Mouse (Mus musculus): ENCODE results near the gene C2cd2l. TPM values are rescaled to one million over a fixed set of nuclear protein-coding genes. Genes with fewer than 3 reads are reported as not detected.
"Not testable (repeated sequence)": the region's sequence is repeated elsewhere in the genome, so short reads cannot be mapped to it uniquely, and the experiment has no call there.

C2cd2l gene
- polyA plus RNA-seq (2016; fragmentation: Nextera tagmentation; extraction: Ambion mirVana), result 8.3 and 8.7 TPM in 2 replicates

- WGBS, result under 1% methylated on average over 67 of the region's 67 CpGs
- H3K4me3 ChIP-seq, result peak within 1 kb of the TSS; percentile 91
- H3K9me3 ChIP-seq, result no peaks in the 10 kb centered on the region
- H3K27ac ChIP-seq, result peak within 1 kb of the TSS; percentile 84
- 0 out of 2 replicates have a peak, but pooled peaks cover 8% of the 10 kb centered on the region for H3K27me3 ChIP-seq (ENCODE audit: poor library complexity, severe bottlenecking)
- peaks cover 23% of the 10 kb centered on the region for H3K36me3 ChIP-seq (replicated peaks)
- H3K4me1 ChIP-seq, result peaks cover 48% of the 10 kb centered on the region
- peak; percentile 93 for DNase-seq (ENCODE audit: extremely low spot score, low spot score)
These were observed at the start of gene C2cd2l for GRCm38 (mm10) chr9:44319887-44320798. Gene C2cd2l (minus strand): TSS chr9:44320285.

GRCm38 (mm10) chr9:44364480-44364879 is 44.4 kb upstream of the C2cd2l start:
- Histone ChIP-seq H3K36me3 (replicated peaks) (peaks cover 5% of the 10 kb centered on the region), H3K4me3 (no peak overlapping the region), H3K27me3 (ENCODE audit: poor library complexity, severe bottlenecking) (no peaks in the 10 kb centered on the region), H3K9me3 (no peaks in the 10 kb centered on the region), H3K27ac (no peak overlapping the region), H3K4me1 (peaks cover 8% of the 10 kb centered on the region)
- 60% methylated on average over 3 of the region's 3 CpGs for WGBS
- DNase-seq (ENCODE audit: extremely low spot score, low spot score), result no peak

- peaks cover 29% of the 10 kb centered on the region for H3K36me3 ChIP-seq (replicated peaks)
- DNase-seq (ENCODE audit: extremely low spot score, low spot score), result not testable (repeated sequence)
These were observed 41.8 kb upstream of the C2cd2l start for GRCm38 (mm10) chr9:44361931-44362330.

GRCm38 (mm10) chr9:44361190-44361917 is 41.3 kb upstream of the C2cd2l start, which contains the start of gene Vps11:
Gene Vps11 (minus strand): TSS chr9:44361670.
- Histone ChIP-seq H3K36me3 (replicated peaks) (peaks cover 35% of the 10 kb centered on the region), H3K27me3 (ENCODE audit: poor library complexity, severe bottlenecking) (no peaks in the 10 kb centered on the region), H3K4me1 (peaks cover 8% of the 10 kb centered on the region), H3K9me3 (no peaks in the 10 kb centered on the region), H3K4me3 (peak within 1 kb of the TSS; percentile 89), H3K27ac (peak within 1 kb of the TSS; percentile 83)
- DNase-seq (ENCODE audit: extremely low spot score, low spot score), result peak; percentile 97
- WGBS, result under 1% methylated on average over 44 of the region's 44 CpGs

More at GRCm38 (mm10) chr9:44361931-44362330, 41.8 kb upstream of the C2cd2l start:
- peak overlapping the region; percentile 89 for H3K4me3 ChIP-seq
- peak overlapping the region; percentile 83 for H3K27ac ChIP-seq
- H3K27me3 ChIP-seq (ENCODE audit: poor library complexity, severe bottlenecking); H3K9me3 ChIP-seq; H3K4me1 ChIP-seq: not testable (repeated sequence)
- WGBS, result 44% methylated on average over 4 of the region's 4 CpGs

- Histone ChIP-seq H3K36me3 (replicated peaks) (peaks cover 76% of the 10 kb centered on the region), H3K27me3 (ENCODE audit: poor library complexity, severe bottlenecking) (no peaks in the 10 kb centered on the region), H3K4me3 (no peak overlapping the region), H3K27ac (no peak overlapping the region), H3K9me3 (no peaks in the 10 kb centered on the region), H3K4me1 (peaks cover 8% of the 10 kb centered on the region)
- DNase-seq (ENCODE audit: extremely low spot score, low spot score), result no peak
- 76% methylated on average over 4 of the region's 4 CpGs for WGBS
These were observed 37.1 kb upstream of the C2cd2l start for GRCm38 (mm10) chr9:44357207-44357606.

GRCm38 (mm10) chr9:44353142-44353541 is 33.1 kb upstream of the C2cd2l start:
- Histone ChIP-seq H3K9me3 (no peaks in the 10 kb centered on the region), H3K4me3 (no peak overlapping the region), H3K27ac (no peak overlapping the region), H3K4me1 (no peaks in the 10 kb centered on the region), H3K27me3 (ENCODE audit: poor library complexity, severe bottlenecking) (no peaks in the 10 kb centered on the region), H3K36me3 (replicated peaks) (peaks cover 100% of the 10 kb centered on the region)
- 94% methylated on average over 6 of the region's 6 CpGs for WGBS
- no peak for DNase-seq (ENCODE audit: extremely low spot score, low spot score)

GRCm38 (mm10) chr9:44352337-44352736 is 32.3 kb upstream of the C2cd2l start:
- Histone ChIP-seq H3K27me3 (ENCODE audit: poor library complexity, severe bottlenecking) (no peaks in the 10 kb centered on the region), H3K4me1 (no peaks in the 10 kb centered on the region), H3K9me3 (no peaks in the 10 kb centered on the region), H3K36me3 (replicated peaks) (peaks cover 100% of the 10 kb centered on the region), H3K4me3 (no peak overlapping the region), H3K27ac (no peak overlapping the region)
- no peak for DNase-seq (ENCODE audit: extremely low spot score, low spot score)
- WGBS, result 92% methylated on average over 10 of the region's 10 CpGs

GRCm38 (mm10) chr9:44351396-44351795 is 31.3 kb upstream of the C2cd2l start:
- Histone ChIP-seq H3K4me1 (no peaks in the 10 kb centered on the region), H3K4me3 (no peak overlapping the region), H3K9me3 (no peaks in the 10 kb centered on the region), H3K27me3 (ENCODE audit: poor library complexity, severe bottlenecking) (no peaks in the 10 kb centered on the region), H3K36me3 (replicated peaks) (peaks cover 100% of the 10 kb centered on the region), H3K27ac (no peak overlapping the region)
- WGBS, result 93% methylated on average over 4 of the region's 4 CpGs
- DNase-seq (ENCODE audit: extremely low spot score, low spot score), result no peak

- no peak for DNase-seq (ENCODE audit: extremely low spot score, low spot score)
- Histone ChIP-seq H3K27ac (no peak overlapping the region), H3K4me1 (peaks cover 9% of the 10 kb centered on the region), H3K4me3 (no peak overlapping the region), H3K9me3 (no peaks in the 10 kb centered on the region), H3K36me3 (replicated peaks) (peaks cover 81% of the 10 kb centered on the region), H3K27me3 (ENCODE audit: poor library complexity, severe bottlenecking) (no peaks in the 10 kb centered on the region)
- 95% methylated on average over 4 of the region's 4 CpGs for WGBS
These were observed 28.5 kb upstream of the C2cd2l start for GRCm38 (mm10) chr9:44348546-44348945.

- H3K9me3 ChIP-seq, result no peaks in the 10 kb centered on the region
- WGBS, result 89% methylated on average over 4 of the region's 4 CpGs
- no peak for DNase-seq (ENCODE audit: extremely low spot score, low spot score)
- H3K27ac ChIP-seq, result no peak overlapping the region
- H3K36me3 ChIP-seq (replicated peaks), result peaks cover 72% of the 10 kb centered on the region
- no peaks in the 10 kb centered on the region for H3K27me3 ChIP-seq (ENCODE audit: poor library complexity, severe bottlenecking)
- H3K4me3 ChIP-seq, result no peak overlapping the region
- peaks cover 18% of the 10 kb centered on the region for H3K4me1 ChIP-seq
These were observed 27.5 kb upstream of the C2cd2l start for GRCm38 (mm10) chr9:44347621-44348020.

GRCm38 (mm10) chr9:44347166-44347565 is 27.1 kb upstream of the C2cd2l start:
- H3K4me1 ChIP-seq, result peaks cover 22% of the 10 kb centered on the region
- H3K27me3 ChIP-seq (ENCODE audit: poor library complexity, severe bottlenecking), result no peaks in the 10 kb centered on the region
- no peak overlapping the region for H3K27ac ChIP-seq
- no peak for DNase-seq (ENCODE audit: extremely low spot score, low spot score)
- H3K36me3 ChIP-seq (replicated peaks), result peaks cover 68% of the 10 kb centered on the region
- H3K9me3 ChIP-seq, result no peaks in the 10 kb centered on the region
- WGBS, result 89% methylated on average over 9 of the region's 9 CpGs
- no peak overlapping the region for H3K4me3 ChIP-seq

- 92% methylated on average over 6 of the region's 6 CpGs for WGBS
- H3K27ac ChIP-seq, result no peak overlapping the region
- H3K4me3 ChIP-seq, result no peak overlapping the region
- H3K9me3 ChIP-seq, result no peaks in the 10 kb centered on the region
- H3K4me1 ChIP-seq, result peaks cover 29% of the 10 kb centered on the region
- no peak for DNase-seq (ENCODE audit: extremely low spot score, low spot score)
- peaks cover 67% of the 10 kb centered on the region for H3K36me3 ChIP-seq (replicated peaks)
- H3K27me3 ChIP-seq (ENCODE audit: poor library complexity, severe bottlenecking), result no peaks in the 10 kb centered on the region
These were observed 25.7 kb upstream of the C2cd2l start for GRCm38 (mm10) chr9:44345570-44346433.
